Mouse (Mus musculus) A20 (cell line): ENCODE results near the gene Cblb.

ENCODE experiments used
- DNase-seq: peaks from one replicate; pipeline ENCODE4 v3.0.0-alpha.2; 2011; ENCODE audit warnings: low read depth, low spot score

Cblb gene

DNA sequence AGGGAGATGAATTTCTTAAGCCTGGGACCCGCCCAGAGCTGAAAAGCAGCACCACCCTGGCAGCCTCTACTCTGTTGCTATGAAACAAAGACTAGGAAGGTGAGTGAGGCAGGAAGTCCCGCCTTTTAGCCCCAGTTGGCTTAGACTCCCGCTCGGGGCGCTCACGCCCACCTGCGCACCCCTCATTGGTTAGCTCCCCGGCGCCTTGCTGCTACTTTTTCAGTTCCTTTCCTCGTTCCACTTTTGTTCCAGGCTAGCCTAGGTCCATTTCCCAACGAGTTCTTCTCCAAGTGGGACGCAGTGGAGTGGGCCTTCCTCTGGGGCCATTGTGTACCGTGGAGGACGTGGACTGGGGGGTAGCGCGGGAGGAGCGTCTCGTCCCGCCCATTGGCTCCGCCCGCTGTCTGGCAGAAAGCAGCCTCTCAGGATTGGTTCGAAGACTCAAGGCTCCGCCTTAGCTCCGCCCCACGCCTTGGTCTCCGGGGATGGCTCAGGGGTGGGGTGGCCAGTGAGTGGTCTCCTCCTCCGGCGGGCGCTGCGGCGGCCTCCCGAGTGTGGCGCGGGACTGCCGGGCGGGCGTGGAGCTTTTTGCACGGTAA lies at the start of gene Cblb:
Gene Cblb (plus strand): TSS at position 135 of the 599 bp plus-strand sequence.
- DNase-seq, result peak; percentile 99

DNA sequence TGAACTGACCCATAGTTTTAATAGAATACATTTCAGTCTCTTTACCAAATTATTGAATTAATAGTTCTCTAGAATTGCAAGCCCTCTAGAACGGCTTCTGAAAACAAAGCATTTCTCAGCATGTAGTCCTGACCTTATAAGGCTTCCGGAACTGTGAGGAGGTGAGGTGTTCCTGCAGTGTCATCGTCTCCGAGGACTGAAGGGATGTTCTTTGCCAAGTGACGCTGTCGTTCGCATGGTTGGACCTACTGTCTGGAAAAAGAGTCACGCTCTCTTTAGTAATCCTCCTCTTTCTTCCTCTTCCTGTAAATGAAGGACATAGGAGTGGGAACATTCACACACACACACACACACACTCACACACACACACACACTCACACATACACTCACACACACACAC lies 45.6 kb upstream of the Cblb start:
- DNase-seq, result no peak

DNA sequence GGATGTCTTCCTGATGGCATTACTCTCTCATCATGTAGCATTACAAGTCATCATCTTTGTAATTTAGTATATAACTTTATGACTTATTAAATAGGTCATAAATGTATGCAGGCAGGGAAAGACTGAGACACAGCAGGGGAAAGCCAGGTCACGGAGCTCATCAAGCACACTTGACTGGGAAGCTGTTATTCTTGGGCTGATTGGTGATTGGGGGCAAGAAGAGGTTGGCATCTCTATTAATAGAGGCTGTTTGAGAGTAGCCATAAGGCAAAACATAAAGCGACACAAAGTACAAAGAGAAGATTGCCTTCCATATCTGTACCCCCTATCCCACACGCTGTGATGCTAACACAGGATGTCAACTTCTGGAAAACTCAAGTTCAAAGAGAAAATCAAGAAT lies 44.8 kb upstream of the Cblb start:
- no peak for DNase-seq

DNA sequence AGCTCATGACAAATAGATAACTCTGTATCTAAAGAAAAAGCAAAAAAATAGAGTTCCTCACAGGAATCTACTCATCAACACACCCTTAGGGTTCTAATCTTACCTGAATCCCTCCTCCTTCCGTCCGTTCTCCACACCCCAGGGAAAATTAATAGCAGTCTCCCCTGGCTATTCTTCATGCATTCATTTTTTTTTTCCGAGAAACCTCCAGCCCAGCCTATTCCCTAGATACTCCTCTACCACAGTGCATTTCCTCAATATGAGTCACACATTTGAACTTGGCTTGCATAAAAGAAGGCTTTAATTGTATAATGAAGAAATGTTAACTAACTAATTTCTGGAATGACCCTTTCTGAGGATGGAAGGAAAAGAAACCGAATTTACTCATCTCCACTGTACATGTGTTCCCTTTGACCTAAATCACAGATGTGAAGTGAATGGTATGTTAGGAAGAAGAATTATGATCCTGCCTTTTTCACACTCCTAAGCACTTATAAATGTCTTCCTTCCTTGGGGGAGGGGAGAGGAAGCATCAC lies 43.9 kb upstream of the Cblb start:
- no peak for DNase-seq

DNA sequence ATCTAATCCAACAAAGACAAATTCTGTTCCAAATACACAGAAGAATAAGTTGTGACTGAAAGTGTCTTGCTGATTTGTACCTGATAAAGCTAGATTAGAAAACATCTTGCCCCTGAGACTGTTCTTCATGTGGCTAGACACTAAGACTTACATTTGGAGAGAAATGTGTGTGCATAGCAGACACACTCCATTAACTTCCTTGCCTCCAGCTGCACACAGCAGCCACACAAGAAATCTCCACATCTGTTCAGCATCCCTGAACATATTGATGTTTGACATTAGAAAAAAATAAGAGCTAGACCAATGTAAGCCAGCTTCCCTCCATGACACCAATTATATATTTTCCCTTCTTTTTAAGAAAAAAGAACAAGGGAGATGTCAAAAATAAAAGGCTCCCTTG lies 43.0 kb upstream of the Cblb start:
- DNase-seq, result no peak

DNA sequence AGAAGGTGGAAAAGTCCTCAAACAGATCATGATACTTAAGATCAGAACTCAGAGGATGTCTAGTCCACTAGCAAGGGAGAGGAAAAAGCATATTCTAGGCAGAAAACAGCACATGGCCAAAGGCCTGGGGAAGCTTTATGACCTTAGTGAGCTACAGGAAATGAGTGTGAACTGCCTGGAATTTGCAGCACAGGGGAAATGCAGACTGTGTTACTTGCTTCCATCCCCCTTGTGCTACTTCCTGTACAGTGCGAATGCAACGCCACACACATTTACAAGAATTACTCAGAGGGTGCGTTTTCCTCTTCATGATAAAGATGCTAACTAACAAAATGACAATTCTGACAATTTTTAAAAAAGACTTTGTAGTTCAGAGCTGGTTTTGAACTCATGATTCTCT lies 41.8 kb upstream of the Cblb start:
- no peak for DNase-seq

DNA sequence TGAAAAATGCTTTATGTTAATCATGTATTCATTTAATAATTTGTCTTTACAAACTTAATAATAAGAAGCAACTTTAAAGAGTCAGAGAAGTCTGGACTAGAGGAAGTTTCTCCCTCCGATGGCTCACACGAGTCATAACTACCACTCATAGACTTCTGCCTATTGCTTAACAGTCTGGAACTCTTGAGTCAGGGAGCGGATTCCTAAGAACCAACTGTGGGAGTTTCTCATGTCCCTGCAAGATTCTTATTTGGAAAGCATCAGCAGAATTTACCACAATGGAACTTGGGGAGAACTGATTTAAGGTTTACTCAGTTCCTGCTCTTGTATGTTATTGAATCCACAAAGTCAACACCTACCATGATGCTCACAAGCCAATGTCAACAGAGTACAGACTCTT lies 31.0 kb upstream of the Cblb start:
- no peak for DNase-seq

DNA sequence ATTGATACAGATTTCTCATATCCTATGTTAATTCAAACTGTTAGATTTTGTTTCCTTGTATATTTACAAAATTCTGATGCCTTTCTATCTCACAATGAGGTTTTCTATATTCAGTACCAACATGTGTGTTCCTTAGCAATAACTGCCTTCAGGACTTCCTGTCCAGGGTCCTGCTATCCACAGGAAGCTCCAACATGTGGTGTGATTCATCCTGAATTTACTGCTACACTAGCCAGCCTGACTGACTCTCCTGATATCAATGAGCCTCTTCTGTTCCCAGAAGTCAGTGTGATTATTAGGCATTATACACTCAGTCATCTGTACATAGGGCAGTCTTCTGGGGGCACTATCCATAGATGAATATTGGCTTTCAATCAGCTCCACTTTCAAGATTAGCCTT lies 30.2 kb upstream of the Cblb start:
- no peak for DNase-seq

DNA sequence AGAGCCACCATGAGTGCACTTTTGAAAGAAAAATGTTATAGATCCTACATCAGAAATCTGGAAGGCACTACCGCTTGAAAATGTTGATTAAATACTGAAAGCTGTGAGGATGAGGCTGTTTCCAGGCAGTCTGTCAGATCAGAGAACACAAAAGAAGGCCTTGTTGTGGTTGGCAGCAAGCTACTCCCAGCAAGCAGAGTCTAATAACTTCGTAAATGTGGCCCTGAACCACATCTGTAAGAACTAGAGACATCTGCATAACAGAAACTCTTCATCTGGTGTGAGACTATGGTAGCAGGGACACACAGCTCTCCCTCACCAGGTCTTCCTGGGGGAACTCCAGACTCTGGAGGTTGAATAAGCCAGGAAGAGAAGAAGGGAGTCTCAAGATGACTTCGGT lies 24.0 kb upstream of the Cblb start:
- no peak for DNase-seq

DNA sequence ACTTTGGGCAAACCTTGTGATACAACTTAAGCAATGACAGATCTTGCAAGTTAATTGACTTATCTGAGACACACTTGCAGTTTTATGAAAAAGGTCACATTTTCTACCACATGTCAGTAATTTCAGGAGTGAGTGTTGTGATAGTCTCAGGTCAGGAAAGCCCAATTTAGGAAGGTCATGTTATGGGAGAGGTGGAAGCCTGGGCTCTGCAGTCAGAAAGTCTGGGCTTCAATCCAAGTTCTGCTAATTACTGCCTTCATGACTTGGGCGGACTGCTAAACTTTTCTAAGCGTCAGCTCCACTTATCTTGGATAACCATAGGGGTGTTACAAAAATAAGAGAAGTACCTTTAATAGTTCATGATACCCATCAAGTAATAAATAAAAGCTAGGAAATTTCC lies 22.6 kb upstream of the Cblb start:
- no peak for DNase-seq

DNA sequence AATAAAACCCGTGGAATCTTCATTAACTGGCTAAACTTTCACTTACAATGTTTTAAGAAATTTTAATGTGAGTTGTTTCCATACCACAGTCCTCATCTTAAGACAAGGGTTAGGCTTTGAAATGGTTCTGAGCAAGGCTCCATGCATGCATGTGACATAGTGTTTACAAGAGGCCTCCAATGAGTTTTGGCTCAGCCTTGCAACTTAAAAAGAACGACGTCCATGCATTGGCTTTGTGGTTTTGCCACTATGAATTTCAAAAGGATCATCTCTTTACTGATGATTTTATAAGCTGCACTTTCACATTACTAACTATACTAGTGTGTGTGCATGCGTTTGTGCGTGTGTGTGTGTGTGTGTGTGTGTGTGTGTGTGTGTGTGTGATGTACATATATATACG lies 21.6 kb upstream of the Cblb start:
- DNase-seq, result no peak

DNA sequence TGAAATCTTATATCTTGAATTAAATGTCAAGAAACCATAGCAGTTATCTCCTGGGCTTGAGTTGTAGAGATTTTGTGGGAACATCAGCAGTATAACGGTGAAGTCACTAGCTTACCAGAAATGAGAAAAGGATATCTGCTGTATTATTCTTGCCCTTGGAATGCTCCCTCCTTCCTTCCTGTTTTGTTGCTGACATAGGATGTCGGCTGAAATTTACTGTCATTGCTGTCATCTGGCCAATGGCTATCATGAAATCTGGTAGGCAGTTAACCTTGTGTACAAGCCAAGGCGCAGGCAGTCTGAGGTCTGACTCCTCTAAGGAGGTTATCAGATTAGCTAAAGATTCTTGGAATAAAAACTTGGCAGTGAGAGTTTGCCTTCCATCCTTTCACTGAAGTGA lies 18.0 kb upstream of the Cblb start:
- no peak for DNase-seq

DNA sequence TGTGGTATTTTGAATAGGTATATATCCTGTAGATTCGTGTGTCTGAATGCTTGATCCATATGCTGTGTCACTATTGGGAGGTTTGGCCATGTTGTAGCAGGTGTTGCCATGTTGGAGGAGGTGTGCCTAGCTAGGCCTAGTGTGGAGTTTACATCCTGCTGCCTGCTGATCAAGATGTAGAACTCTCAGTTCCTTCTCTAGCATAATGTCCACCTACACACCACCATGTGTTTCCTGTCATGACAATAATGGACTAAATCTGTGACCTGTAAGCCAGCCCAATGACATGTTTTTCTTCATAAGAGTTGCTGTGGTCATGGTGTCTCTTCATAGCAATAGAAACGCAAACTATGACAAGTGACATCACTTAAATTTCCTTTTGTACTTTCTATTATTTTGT lies 17.2 kb upstream of the Cblb start:
- DNase-seq, result peak; percentile 43

DNA sequence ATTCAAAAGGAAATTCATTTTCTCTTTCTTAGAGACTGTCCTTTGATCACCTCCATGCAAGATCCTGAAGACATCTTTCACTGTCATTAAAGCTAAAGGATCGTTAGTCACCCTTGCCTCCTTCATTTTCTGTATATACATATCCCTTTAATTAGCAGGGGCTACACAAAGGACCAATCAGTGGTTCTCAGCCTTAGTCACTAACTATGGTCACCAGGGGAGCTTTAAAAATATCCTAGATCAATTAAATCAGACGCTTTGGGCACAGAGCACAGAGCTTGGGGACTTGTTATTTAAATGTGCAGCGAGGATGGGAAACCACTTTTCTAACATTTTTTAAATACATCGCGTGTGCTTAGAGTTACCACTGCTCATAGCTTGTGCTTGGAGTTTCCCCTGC lies 7.6 kb upstream of the Cblb start:
- DNase-seq, result no peak

DNA sequence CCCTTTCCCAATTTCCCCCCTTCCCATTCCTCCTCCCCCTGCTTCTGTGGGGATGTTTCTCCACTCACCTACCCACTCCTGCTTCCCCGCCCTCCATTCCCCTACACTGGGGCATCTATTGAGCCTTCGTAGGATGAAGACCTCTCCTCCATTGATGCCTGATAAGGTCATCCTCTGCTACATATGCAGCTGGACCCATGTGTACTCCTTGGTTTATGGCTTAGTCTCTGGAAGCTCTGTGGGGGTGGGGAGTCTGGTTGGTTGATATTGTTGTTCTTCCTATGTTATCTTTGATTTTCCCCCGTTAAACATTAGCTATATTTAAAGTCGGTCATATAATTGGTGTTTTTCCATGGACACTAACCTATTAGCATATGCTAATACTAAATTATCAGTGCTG lies 3.7 kb upstream of the Cblb start:
- DNase-seq, result no peak

DNA sequence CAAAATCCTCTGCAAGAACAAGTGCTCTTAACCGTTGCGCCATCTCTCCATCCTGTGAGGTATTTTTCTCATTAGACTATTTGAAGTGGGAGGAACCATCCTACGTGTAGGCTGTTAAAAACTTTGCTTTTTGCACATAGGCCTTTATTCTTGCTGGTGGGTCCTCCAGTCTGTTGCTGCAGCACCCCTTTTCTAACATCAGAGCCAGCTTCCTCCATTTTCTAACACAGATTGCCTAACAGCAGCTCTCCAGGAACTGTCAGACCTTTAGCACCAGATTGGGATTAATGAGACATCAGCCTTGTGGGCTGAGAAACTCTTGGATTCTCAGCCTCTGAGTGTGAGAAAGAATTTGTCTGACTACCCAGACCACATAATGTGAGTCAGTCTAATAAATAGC lies 2.0 kb upstream of the Cblb start:
- no peak for DNase-seq

DNA sequence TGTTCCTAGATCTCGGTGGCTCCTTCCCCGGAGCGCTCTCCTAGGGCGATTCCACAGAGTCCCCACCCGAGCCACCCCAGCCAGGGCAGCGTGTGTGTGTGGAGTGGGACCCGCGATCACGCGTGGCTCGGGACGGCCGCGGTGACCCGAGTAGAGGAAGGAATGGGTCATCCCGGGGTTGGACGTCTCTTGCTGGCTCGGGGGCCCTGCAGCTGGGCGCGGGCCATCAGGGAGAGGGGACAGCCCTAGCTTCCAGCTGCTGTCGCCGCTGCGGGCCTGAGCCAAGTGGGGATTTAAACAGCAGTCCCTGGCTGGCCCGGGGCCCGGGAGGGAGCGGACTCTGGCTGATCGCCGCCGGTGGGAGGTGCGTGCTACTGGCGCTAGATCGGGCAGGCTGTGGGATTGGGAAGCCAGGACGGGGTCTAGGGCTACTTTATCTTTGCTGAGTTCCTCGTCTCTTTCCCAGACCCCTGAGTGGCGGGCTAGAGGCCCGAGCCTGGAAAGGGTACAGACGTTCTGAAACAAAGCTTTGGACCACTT lies 757 bp downstream of the Cblb start:
- peak; percentile 76 for DNase-seq

DNA sequence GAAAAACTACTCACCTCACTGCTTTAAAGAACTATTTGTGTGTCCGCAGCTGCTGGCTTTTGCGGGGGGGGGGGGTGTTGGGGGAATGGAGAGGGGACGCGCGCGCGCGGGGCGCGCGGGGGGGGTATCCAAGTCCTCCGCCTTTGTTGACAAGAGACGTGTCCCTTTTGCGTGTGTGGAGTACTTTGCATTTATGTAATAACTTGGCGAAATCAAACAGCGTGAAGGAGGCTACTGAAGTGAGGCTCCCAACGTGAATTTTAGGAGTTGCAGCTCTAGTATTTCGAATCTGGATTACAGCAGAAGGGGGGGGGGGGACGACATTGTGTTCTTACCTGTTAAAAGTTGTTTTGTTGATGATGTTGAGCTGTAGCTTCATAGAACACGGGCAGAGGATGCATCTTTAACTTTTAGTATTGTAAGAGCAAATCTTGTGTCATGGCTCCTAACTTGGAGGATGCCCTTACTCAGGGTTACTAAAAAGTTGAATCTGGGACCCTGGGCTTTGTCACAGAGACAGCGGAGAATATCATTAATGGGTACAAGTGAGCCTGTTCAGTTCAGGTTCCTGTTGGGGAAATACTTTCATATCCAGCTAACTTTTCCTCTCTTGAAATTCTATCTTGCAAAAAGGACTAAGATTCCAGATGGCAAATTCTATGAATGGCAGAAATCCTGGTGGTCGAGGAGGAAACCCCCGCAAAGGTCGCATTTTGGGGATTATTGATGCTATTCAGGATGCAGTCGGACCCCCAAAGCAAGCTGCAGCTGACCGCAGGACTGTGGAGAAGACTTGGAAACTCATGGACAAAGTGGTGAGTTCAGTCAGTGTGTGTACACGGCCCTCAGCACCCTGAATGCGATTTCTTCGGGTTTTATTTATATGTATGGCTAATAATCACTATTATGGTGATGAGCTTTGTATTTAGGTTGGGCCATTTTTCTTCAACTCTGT lies 1.6 kb downstream of the Cblb start:
- no peak for DNase-seq

DNA sequence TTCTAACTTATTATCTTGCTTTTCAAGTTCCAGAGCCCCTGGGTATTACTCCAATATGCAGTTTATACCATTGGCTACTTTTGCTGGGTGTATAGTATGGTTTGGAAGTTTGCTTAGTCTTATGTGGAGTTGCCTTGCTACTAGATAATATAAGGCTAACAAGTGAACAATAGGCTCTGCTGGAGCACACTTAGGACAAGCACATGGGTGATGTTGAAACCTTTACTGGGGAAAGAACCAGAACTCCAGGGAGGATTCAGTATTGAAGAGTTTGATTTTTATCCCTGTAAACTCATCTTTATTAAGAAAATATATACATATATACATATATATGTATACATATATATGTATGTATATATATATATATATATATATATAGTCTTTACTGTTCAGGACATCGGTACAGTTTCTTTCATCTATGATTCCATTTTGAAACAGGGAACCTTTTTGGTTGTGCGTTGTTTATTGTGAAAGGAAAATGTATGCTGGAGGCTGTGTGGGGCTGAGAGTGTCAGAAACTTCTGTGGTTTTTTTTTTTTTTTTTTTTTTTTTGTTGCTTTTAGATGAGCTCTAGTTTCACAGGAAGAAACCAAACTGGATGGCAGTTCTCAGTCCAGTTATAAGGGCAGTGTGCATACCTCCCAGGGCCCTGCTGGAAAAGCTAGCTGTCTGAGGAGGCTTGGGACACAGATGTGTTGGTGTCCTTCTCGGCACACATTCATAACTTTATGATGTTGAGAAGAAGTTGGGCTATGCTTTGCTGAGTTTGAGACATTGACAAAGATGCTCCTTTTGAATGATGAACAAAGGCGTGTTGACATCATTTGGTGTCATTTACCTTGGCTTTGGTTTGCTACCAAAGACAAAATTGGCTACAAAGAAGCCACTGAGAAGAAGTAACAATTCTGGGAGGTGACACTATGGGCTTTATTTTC lies 2.6 kb downstream of the Cblb start:
- no peak for DNase-seq

DNA sequence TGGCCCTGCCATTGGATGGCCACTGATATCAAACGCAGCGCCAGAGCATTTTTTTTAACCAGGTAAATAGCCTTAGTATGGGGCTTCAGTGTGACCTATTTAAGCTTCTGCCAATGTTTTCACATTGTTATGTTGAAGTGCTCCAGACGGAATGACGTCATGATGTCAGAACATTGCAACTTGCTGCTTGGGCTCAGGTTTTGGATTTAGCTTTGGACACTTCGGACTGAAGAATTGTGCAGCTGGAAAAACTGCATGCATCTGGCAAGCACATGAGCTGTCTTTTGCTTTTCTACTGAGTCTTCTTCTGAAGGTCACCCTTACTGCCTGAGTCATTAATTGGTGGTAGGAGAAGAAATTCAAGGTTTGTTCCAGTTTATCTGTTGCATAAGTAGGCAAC lies 3.3 kb downstream of the Cblb start:
- DNase-seq, result no peak

DNA sequence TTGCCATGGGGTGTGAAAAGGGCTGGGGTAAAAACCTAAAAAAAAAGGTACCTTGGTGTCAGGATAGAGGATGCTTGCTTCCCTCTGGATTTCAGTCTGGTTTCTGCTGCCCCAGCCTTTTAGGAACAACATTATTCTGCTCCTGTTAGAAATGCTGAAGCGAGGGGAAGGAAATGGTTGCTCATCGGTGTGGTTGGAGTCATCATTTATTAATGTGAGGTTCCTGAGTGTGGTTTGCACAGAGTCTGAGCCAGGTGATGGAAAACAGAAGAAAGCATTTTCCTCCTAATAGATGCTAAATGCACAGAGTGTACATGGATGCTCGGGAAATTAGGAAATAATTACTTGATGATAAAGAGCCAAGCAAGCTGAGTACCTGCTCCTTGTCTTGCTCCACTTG lies 5.3 kb downstream of the Cblb start:
- no peak for DNase-seq

DNA sequence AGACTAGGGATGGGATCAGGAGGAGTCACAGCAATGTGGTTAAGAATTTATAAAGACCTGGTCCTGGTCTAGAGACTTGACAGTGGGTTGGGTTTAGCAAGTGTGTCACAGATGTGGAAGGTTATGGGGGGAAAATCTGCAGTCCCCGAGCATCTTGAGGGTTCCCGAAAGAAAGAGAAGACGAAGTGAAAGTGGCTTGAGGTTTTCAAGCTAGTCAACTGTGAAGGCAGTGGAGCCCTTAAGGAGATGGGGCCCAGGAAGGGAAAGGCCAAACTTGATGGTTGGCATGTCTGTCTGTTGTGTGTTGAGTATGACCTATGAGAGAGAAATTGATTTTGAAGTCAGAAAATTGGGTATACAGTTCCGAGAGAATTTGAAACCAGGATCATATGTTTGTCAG lies 7.3 kb downstream of the Cblb start:
- peak; percentile 94 for DNase-seq
